Mouse (Mus musculus) heart, embryonic 13.5 days (tissue): ENCODE measurements at regions not wholly inside any gene's neighbourhood (a gene's known extent, or its start where the extent isn't known, plus 50 kb on each side); places are given as distances from the start of the nearest gene placed in this dataset.

Experiments
- ATAC-seq: fragments of 200-750 bp; cut with Nextera tagmentation; 2 replicates; pipeline ENCODE4 v1.8.0; 2017; ENCODE audit warnings: moderate TSS enrichment; ENCODE audit not compliant: insufficient number of reproducible peaks, low FRiP score, low TSS enrichment; ENCODE audit errors: extremely low read depth
- H3K27ac ChIP-seq: fragments of 300-500 bp; sonication (generic); replicated peaks from 2 replicates; pipeline ENCODE4 v1.5.1; 2015; ENCODE audit warnings: moderate library complexity, mild to moderate bottlenecking, inconsistent platforms
- H3K27me3 ChIP-seq: fragments of 300-500 bp; sonication (generic); replicated peaks from 2 replicates; pipeline ENCODE4 v1.6.1; 2015; ENCODE audit warnings: mild to moderate bottlenecking, inconsistent platforms
- H3K36me3 ChIP-seq: fragments of 300-500 bp; sonication (generic); 2 replicates; pipeline ENCODE4 v1.6.1; 2015; ENCODE audit warnings: mild to moderate bottlenecking, inconsistent platforms
- H3K4me1 ChIP-seq: fragments of 300-500 bp; sonication (generic); 2 replicates; pipeline ENCODE4 v1.6.1; 2015; ENCODE audit warnings: inconsistent platforms
- H3K4me2 ChIP-seq: fragments of 300-500 bp; sonication (generic); 2 replicates; pipeline ENCODE4 v1.6.1; 2015; ENCODE audit warnings: inconsistent platforms, mild to moderate bottlenecking, moderate library complexity
- H3K4me3 ChIP-seq: fragments of 300-500 bp; sonication (generic); 2 replicates; pipeline ENCODE4 v1.5.1; 2015; ENCODE audit warnings: moderate library complexity, mild to moderate bottlenecking, inconsistent platforms
- H3K9ac ChIP-seq: fragments of 300-500 bp; sonication (generic); 2 replicates; pipeline ENCODE4 v1.6.1; 2015; ENCODE audit warnings: inconsistent platforms, mild to moderate bottlenecking, moderate library complexity
- H3K9me3 ChIP-seq: fragments of 300-500 bp; sonication (generic); 2 replicates; pipeline ENCODE4 v1.6.1; 2016; ENCODE audit warnings: inconsistent platforms
- WGBS: fragments of 180-500 bp; shearing (Covaris S2); methylation state at CpG from one replicate; pipeline ENCODE4 v1.1.7; 2015; ENCODE audit warnings: mixed read lengths; 5-methylcytosine and 5-hydroxymethylcytosine counted together

- no peaks in the 10 kb centered on the region for H3K4me1 ChIP-seq
- no peak overlapping the region for H3K9ac ChIP-seq
- H3K4me2 ChIP-seq, result no peak overlapping the region
- no peaks in the 10 kb centered on the region for H3K27me3 ChIP-seq
- H3K27ac ChIP-seq, result no peak overlapping the region
- H3K9me3 ChIP-seq, result no peaks in the 10 kb centered on the region
- WGBS, result 72% methylated on average over 9 of the region's 9 CpGs
- no peaks in the 10 kb centered on the region for H3K36me3 ChIP-seq
- no peak for ATAC-seq
- no peak overlapping the region for H3K4me3 ChIP-seq
These were observed 480.7 kb upstream of the Igfbp7 start for GRCm38 (mm10) chr5:77888534-77888933.

- no peaks in the 10 kb centered on the region for H3K27me3 ChIP-seq
- no peak overlapping the region for H3K4me2 ChIP-seq
- ATAC-seq, result no peak
- H3K27ac ChIP-seq, result no peak overlapping the region
- no peak overlapping the region for H3K4me3 ChIP-seq
- H3K36me3 ChIP-seq, result no peaks in the 10 kb centered on the region
- 81% methylated on average over 5 of the region's 5 CpGs for WGBS
- no peaks in the 10 kb centered on the region for H3K9me3 ChIP-seq
- H3K4me1 ChIP-seq, result no peaks in the 10 kb centered on the region
- no peak overlapping the region for H3K9ac ChIP-seq
These were observed 463.6 kb upstream of the Igfbp7 start for GRCm38 (mm10) chr5:77871403-77871802.

- H3K36me3 ChIP-seq, result no peaks in the 10 kb centered on the region
- H3K4me2 ChIP-seq, result no peak overlapping the region
- ATAC-seq, result no peak
- no peaks in the 10 kb centered on the region for H3K4me1 ChIP-seq
- 73% methylated on average over 7 of the region's 7 CpGs for WGBS
- no peak overlapping the region for H3K27ac ChIP-seq
- no peak overlapping the region for H3K4me3 ChIP-seq
- no peaks in the 10 kb centered on the region for H3K27me3 ChIP-seq
- H3K9me3 ChIP-seq, result no peaks in the 10 kb centered on the region
- no peak overlapping the region for H3K9ac ChIP-seq
These were observed 457.5 kb upstream of the Igfbp7 start for GRCm38 (mm10) chr5:77865342-77865741.

- H3K9me3 ChIP-seq, result no peaks in the 10 kb centered on the region
- H3K9ac ChIP-seq, result no peak overlapping the region
- 68% methylated on average over 6 of the region's 6 CpGs for WGBS
- no peak overlapping the region for H3K27ac ChIP-seq
- no peaks in the 10 kb centered on the region for H3K36me3 ChIP-seq
- H3K27me3 ChIP-seq, result no peaks in the 10 kb centered on the region
- no peaks in the 10 kb centered on the region for H3K4me1 ChIP-seq
- H3K4me2 ChIP-seq, result no peak overlapping the region
- no peak overlapping the region for H3K4me3 ChIP-seq
- ATAC-seq, result no peak
These were observed 447.4 kb upstream of the Igfbp7 start for GRCm38 (mm10) chr5:77855191-77855590.

- no peak for ATAC-seq
- Histone ChIP-seq H3K4me3 (no peak overlapping the region), H3K27me3 (no peaks in the 10 kb centered on the region), H3K9ac (no peak overlapping the region), H3K9me3 (no peaks in the 10 kb centered on the region), H3K4me2 (no peak overlapping the region), H3K4me1 (no peaks in the 10 kb centered on the region), H3K27ac (no peak overlapping the region), H3K36me3 (no peaks in the 10 kb centered on the region)
- WGBS, result 74% methylated on average over 12 of the region's 12 CpGs
These were observed 446.4 kb upstream of the Igfbp7 start for GRCm38 (mm10) chr5:77853999-77854784.

GRCm38 (mm10) chr5:77851645-77852044 is 443.8 kb upstream of the Igfbp7 start:
- Histone ChIP-seq H3K4me3 (no peak overlapping the region), H3K9ac (no peak overlapping the region)
- 70% methylated on average over 3 of the region's 3 CpGs for WGBS

DNA sequence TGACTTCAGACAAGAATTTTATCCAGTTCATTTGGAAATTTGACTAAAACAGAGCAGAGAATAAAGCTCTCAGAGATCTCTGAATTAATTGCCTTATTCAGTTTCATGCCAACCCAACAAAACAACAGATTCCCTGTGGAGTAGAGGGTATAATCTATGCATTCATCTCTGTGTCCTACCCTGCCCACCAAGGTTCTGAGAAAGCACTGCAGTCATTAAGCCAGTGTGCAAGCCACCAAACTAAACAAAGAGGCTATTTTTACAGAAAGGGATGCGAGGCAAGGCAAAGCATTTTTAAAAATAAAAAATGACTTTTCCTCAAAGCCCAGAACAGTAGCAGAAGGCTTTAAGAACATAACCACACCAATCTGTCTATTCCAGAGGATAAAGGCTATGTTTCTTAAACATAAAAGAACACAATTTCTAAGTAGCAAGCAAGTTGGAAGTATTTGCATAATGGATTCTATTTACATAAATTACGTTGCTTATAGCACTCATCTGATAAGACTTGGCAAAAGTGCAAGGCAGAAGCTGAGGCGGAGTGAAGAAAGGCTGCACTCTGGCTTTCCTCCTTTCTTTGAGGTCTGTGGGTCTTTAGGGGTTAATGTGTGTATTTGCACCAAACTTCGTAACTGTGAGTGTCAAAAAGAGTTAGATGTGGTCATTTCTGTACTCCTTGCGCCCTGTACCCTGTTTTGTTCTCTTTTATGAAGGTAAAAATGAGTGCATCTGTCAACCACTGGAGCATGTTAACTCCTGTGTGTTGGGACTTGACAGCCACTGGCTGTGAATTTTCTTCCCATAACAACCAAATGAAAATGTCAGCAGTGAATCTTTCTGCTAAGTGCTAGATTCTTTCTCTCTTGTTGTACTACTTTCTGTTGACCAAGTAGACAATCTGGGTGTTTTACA is 430.6 kb upstream of the Igfbp7 start:
- Histone ChIP-seq H3K36me3 (no peaks in the 10 kb centered on the region), H3K4me2 (no peak overlapping the region), H3K9ac (no peak overlapping the region), H3K27ac (no peak overlapping the region), H3K4me1 (no peaks in the 10 kb centered on the region), H3K9me3 (no peaks in the 10 kb centered on the region), H3K27me3 (no peaks in the 10 kb centered on the region), H3K4me3 (no peak overlapping the region)
- 54% methylated on average over 5 of the region's 5 CpGs for WGBS
- no peak for ATAC-seq

More at GRCm38 (mm10) chr5:77851645-77852044, 443.8 kb upstream of the Igfbp7 start:
- Histone ChIP-seq H3K27ac (no peak overlapping the region), H3K9me3 (no peaks in the 10 kb centered on the region), H3K4me2 (no peak overlapping the region), H3K36me3 (no peaks in the 10 kb centered on the region), H3K4me1 (no peaks in the 10 kb centered on the region), H3K27me3 (no peaks in the 10 kb centered on the region)
- ATAC-seq, result no peak

DNA sequence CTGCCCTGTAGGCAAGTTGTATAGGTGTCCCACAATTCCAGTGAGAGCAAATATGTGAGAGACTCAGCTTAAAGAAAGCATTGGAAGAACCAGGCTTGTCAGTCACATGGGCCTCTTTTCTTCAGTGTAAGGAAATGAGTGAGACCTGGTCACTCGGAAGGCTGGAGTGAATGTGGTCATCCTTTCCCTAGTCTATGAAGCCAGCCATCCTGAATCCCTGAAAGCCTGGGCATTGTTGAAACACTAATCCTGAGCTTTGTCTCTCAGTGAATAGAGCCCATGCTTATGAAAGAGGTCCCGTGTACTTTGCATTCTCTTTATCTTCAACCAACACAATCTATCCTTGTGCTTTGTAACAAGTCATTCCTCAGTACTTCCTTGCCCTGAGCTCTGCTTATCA is 420.1 kb upstream of the Igfbp7 start:
- no peaks in the 10 kb centered on the region for H3K27me3 ChIP-seq
- no peak for ATAC-seq
- no peaks in the 10 kb centered on the region for H3K4me1 ChIP-seq
- WGBS, result 65% methylated on average over 2 of the region's 2 CpGs
- H3K9ac ChIP-seq, result no peak overlapping the region
- no peak overlapping the region for H3K4me3 ChIP-seq
- no peak overlapping the region for H3K4me2 ChIP-seq
- H3K27ac ChIP-seq, result no peak overlapping the region
- peaks cover 8% of the 10 kb centered on the region for H3K9me3 ChIP-seq
- no peaks in the 10 kb centered on the region for H3K36me3 ChIP-seq

DNA sequence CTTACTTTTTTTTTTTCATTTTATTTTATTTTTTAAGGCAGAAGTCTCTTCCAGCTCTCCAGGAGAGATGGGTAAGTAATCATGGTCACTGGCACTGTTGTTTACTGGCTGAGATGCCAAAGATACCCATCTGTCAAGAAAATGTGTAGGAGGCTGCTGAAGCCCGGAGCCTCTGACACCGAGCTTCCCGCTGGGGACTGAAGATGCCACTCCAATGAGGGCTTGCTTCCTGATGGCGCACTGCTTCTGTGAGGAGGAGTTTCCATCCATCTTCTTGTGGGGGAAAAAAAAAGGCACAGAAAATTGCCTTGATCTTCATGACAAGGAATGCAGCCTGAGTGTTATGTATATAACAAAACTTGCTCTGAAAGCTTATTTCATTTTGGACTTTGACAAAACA is 418.2 kb upstream of the Igfbp7 start:
- Histone ChIP-seq H3K27me3 (no peaks in the 10 kb centered on the region), H3K9me3 (peaks cover 8% of the 10 kb centered on the region), H3K4me3 (no peak overlapping the region), H3K4me1 (no peaks in the 10 kb centered on the region), H3K27ac (no peak overlapping the region), H3K9ac (no peak overlapping the region), H3K4me2 (no peak overlapping the region), H3K36me3 (no peaks in the 10 kb centered on the region)
- WGBS, result 69% methylated on average over 4 of the region's 4 CpGs
- no peak for ATAC-seq

DNA sequence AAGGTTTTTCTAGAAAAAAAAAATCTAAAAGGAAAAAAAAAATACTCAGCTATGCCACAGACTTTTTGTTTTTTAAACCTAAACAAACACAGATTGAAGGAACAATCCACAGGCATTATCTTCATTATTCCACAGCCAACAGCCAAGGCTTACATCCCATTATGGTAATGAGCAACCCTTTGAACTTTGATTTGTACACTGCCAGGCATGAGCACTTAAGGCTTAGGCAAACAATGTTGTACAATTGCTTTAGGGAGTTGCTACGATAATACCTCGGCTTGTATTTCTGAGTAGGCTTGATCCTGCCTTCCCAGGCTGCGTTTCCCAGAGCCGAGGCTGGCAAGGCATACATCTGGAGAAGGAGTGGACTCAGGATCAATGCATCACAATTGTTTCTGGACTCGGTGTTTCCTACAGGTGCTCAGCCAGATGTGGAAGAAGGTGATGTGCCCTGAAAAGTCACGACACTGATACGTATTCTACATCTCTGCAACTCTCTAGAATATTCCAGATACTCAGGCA is 409.0 kb upstream of the Igfbp7 start:
- Histone ChIP-seq H3K36me3 (no peaks in the 10 kb centered on the region), H3K27ac (no peak overlapping the region), H3K4me3 (no peak overlapping the region), H3K4me2 (no peak overlapping the region), H3K9me3 (no peaks in the 10 kb centered on the region), H3K9ac (no peak overlapping the region), H3K4me1 (no peaks in the 10 kb centered on the region), H3K27me3 (no peaks in the 10 kb centered on the region)
- ATAC-seq, result no peak
- 71% methylated on average over 7 of the region's 7 CpGs for WGBS

GRCm38 (mm10) chr5:77809844-77810243 is 402.0 kb upstream of the Igfbp7 start:
- no peak for ATAC-seq
- Histone ChIP-seq H3K9ac (no peak overlapping the region), H3K27me3 (no peaks in the 10 kb centered on the region), H3K27ac (no peak overlapping the region), H3K4me3 (no peak overlapping the region), H3K4me1 (no peaks in the 10 kb centered on the region), H3K36me3 (no peaks in the 10 kb centered on the region), H3K9me3 (no peaks in the 10 kb centered on the region), H3K4me2 (no peak overlapping the region)
- WGBS, result 63% methylated on average over 6 of the region's 6 CpGs
